Mouse (Mus musculus): ENCODE measurements around the gene Macrod2.

- no peak for TF ChIP-seq GATA1 (IDR thresholded peaks at IDR 0.05; ENCODE audit: borderline replicate concordance, low read length)
- TF ChIP-seq FLI1 (IDR thresholded peaks at IDR 0.05; ENCODE audit: low read length), result no peak
Measured at GRCm38 (mm10) chr2:141158161-141158560, 763.1 kb downstream of the Macrod2 start.

Data from megakaryocyte, embryonic 14.5 days (primary cell).